Mouse (Mus musculus) MEL (cell line): ENCODE data around the gene Isg20l2. TPM values are rescaled to one million over a fixed set of nuclear protein-coding genes. Genes with fewer than 3 reads are reported as not detected.

Source experiments
- DNase-seq: peaks from one replicate; pipeline ENCODE4 v3.0.0; 2011; ENCODE audit warnings: low read depth, low spot score
- H3K27ac ChIP-seq: 2 replicates; pipeline ENCODE4 v1.5.1; 2012; ENCODE audit warnings: low read depth, mild to moderate bottlenecking, control low read depth, low read length, moderate library complexity; ENCODE audit not compliant: control insufficient read depth
- H3K27me3 ChIP-seq, 2 experiments: fragments of 150-350 bp in 1 of 2; sonication (generic) in 1 of 2; 2 replicates each; pipeline ENCODE4 v1.6.1; 2012; ENCODE audit warnings: low read length in 2 of 2, mild to moderate bottlenecking in 2 of 2, improper control_type of control experiment in 1 of 2, moderate library complexity in 1 of 2; ENCODE audit not compliant: insufficient read depth in 2 of 2, control insufficient read depth in 1 of 2
- H3K36me3 ChIP-seq, 2 experiments: 2 replicates each; pipeline ENCODE4 v1.6.1; 2012 to 2014; ENCODE audit warnings: low read length in 2 of 2, improper control_type of control experiment in 1 of 2, inconsistent platforms in 1 of 2, mild to moderate bottlenecking in 1 of 2; ENCODE audit not compliant: insufficient read depth in 2 of 2, control insufficient read depth in 1 of 2
- H3K4me1 ChIP-seq, 2 experiments: fragments of 150-350 bp in 1 of 2; sonication (generic) in 1 of 2; 2 replicates each; pipeline ENCODE4 v1.6.1; 2012; ENCODE audit warnings: low read length in 2 of 2, improper control_type of control experiment in 1 of 2, mild to moderate bottlenecking in 1 of 2; ENCODE audit not compliant: insufficient read depth in 2 of 2, control insufficient read depth in 1 of 2
- H3K4me3 ChIP-seq, 2 experiments: fragments of 150-350 bp in 1 of 2; sonication (generic) in 1 of 2; 2 replicates each; pipeline ENCODE4 v1.5.1; 2012; ENCODE audit warnings: low read depth in 2 of 2, low read length in 2 of 2, mild to moderate bottlenecking in 2 of 2, moderate library complexity in 2 of 2, control low read depth in 1 of 2, improper control_type of control experiment in 1 of 2; ENCODE audit not compliant: control insufficient read depth in 1 of 2, insufficient read depth in 1 of 2
- H3K79me2 ChIP-seq: 2 replicates; pipeline ENCODE4 v1.6.1; 2012; ENCODE audit warnings: mild to moderate bottlenecking, low read length, moderate library complexity; ENCODE audit not compliant: control insufficient read depth, poor library complexity, insufficient read depth
- H3K9ac ChIP-seq: 2 replicates; pipeline ENCODE4 v1.6.1; 2012; ENCODE audit warnings: low read depth, mild to moderate bottlenecking, control low read depth, low read length, moderate library complexity; ENCODE audit not compliant: control insufficient read depth, poor library complexity, severe bottlenecking
- H3K9me3 ChIP-seq: fragments of 150-350 bp; sonication (generic); replicated peaks from 2 replicates; pipeline ENCODE4 v1.6.1; 2012; ENCODE audit warnings: mild to moderate bottlenecking, low read length, improper control_type of control experiment, moderate library complexity; ENCODE audit not compliant: insufficient read depth
- BHLHE40 ChIP-seq: IDR thresholded peaks from 2 replicates; pipeline ENCODE4 v1.6.1; 2012; ENCODE audit warnings: low read depth, mild to moderate bottlenecking, inconsistent platforms, low read length, improper control_type of control experiment, borderline replicate concordance
- CHD2 ChIP-seq: IDR thresholded peaks from 2 replicates; pipeline ENCODE4 v1.6.1; 2011; ENCODE audit warnings: low read length, improper control_type of control experiment
- CTCF ChIP-seq, 3 experiments: IDR thresholded peaks in 2 of 3; conservative IDR thresholded peaks in 1 of 3; 2 replicates each; pipeline ENCODE4 v1.5.1; 2011 to 2012; ENCODE audit warnings: low read length in 3 of 3, low read depth in 2 of 3, mild to moderate bottlenecking in 2 of 3, improper control_type of control experiment in 1 of 3, inconsistent platforms in 1 of 3, mixed read lengths in 1 of 3, moderate library complexity in 1 of 3; ENCODE audit not compliant: control insufficient read depth in 1 of 3, insufficient read depth in 1 of 3, poor library complexity in 1 of 3, severe bottlenecking in 1 of 3
- ETS1 ChIP-seq: IDR thresholded peaks from 2 replicates; pipeline ENCODE4 v1.6.1; 2012; ENCODE audit warnings: low read depth, mild to moderate bottlenecking, inconsistent platforms, low read length, improper control_type of control experiment, moderate library complexity
- GABPA ChIP-seq: IDR thresholded peaks from 2 replicates; pipeline ENCODE4 v1.6.1; 2012; ENCODE audit warnings: low read depth, mild to moderate bottlenecking, inconsistent platforms, low read length, improper control_type of control experiment, moderate library complexity
- GATA1 ChIP-seq: IDR thresholded peaks from 2 replicates; pipeline ENCODE4 v1.6.1; 2011; ENCODE audit warnings: low read depth, low read length, improper control_type of control experiment
- HCFC1 ChIP-seq: IDR thresholded peaks from 2 replicates; pipeline ENCODE4 v1.6.1; 2012; ENCODE audit warnings: low read depth, mild to moderate bottlenecking, inconsistent platforms, low read length, improper control_type of control experiment, moderate library complexity
- JUND ChIP-seq: IDR thresholded peaks from 2 replicates; pipeline ENCODE4 v1.6.1; 2011; ENCODE audit warnings: low read depth, mild to moderate bottlenecking, improper control_type of control experiment, low read length
- MYB ChIP-seq: IDR thresholded peaks from 2 replicates; pipeline ENCODE4 v1.6.1; 2011; ENCODE audit warnings: mild to moderate bottlenecking, low read depth, low read length, improper control_type of control experiment
- MYC ChIP-seq: IDR thresholded peaks from 2 replicates; pipeline ENCODE4 v1.6.1; 2011; ENCODE audit warnings: low read depth, mild to moderate bottlenecking, low read length, improper control_type of control experiment, moderate library complexity
- NRF1 ChIP-seq: IDR thresholded peaks from 2 replicates; pipeline ENCODE4 v1.6.1; 2014; ENCODE audit warnings: low read depth, mild to moderate bottlenecking, inconsistent platforms, low read length, improper control_type of control experiment, moderate library complexity; ENCODE audit not compliant: poor library complexity, insufficient read depth, severe bottlenecking
- POLR2AphosphoS5 ChIP-seq: IDR thresholded peaks from 2 replicates; pipeline ENCODE4 v1.6.1; 2012; ENCODE audit warnings: low read depth, borderline replicate concordance, mild to moderate bottlenecking, inconsistent platforms, low read length, moderate library complexity, mixed read lengths
- SMC3 ChIP-seq: IDR thresholded peaks from 2 replicates; pipeline ENCODE4 v1.6.1; 2011; ENCODE audit warnings: low read depth, low read length, improper control_type of control experiment
- TBP ChIP-seq: IDR thresholded peaks from 2 replicates; pipeline ENCODE4 v1.8.0; 2011; ENCODE audit warnings: low read depth, low read length, improper control_type of control experiment
- ZMIZ1 ChIP-seq: IDR thresholded peaks from 2 replicates; pipeline ENCODE4 v1.6.1; 2012; ENCODE audit warnings: low read depth, mild to moderate bottlenecking, inconsistent platforms, low read length, improper control_type of control experiment, moderate library complexity
- polyA plus RNA-seq, 2 experiments: library from polyadenylated mRNA; stranded (reverse) in 1 of 2; unstranded in 1 of 2; fragments of >175 nt in 1 of 2; fragments of >200 nt in 1 of 2; gene quantifications; 2 replicates each; pipeline versions ENCODE4 v1.2.1 to v1.2.4; 2012; ENCODE audit warnings: low replicate concordance in 2 of 2, low read depth in 1 of 2; ENCODE audit not compliant: insufficient read length in 2 of 2, insufficient read depth in 1 of 2, missing spikeins in 1 of 2
- total RNA-seq: library from RNA; depleted of rRNA; stranded (reverse); fragments of 300-350 nt; gene quantifications from 2 replicates; pipeline ENCODE4 v1.2.3, GENCODE M21; 2012

The Isg20l2 gene
- total and polyA plus RNA-seq, 3 experiments: 45.0 to 71.8 TPM; not detected in 1

DNA sequence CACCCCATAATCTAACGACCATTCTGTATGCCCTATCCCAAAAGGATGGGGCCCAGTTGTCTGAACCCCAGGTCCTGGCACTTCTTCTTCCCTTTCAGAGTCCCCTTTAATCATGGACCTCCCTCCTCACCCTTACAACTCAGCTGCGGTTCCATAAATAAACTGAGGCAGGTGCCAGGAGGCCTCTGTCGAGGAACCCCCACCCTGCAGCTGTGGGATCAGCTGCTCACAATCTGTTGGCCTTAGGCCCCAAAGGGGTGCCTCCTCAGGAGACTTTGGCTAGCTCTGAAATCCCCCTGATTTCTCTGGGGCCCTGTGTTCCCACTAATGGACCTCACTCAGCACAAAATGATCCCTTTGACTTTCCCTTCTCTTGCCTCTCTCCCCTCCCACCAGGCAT, 54.0 kb downstream of the Isg20l2 start:
- H3K4me1 ChIP-seq: no peaks in the 10 kb centered on the region; a peak in 2 of 4 replicates

GRCm38 (mm10) chr3:87985505-87986320, 55.6 kb downstream of the Isg20l2 start:
- TF ChIP-seq JUND: no peak
- no peak for TF ChIP-seq HCFC1
- TF ChIP-seq MYC: no peak
- no peak for TF ChIP-seq GABPA
- no peak for TF ChIP-seq POLR2AphosphoS5
- TF ChIP-seq GATA1: no peak
- TF ChIP-seq CTCF (IDR thresholded peaks at IDR 0.05 in 2 of 3, conservative IDR thresholded peaks at IDR 0.05 in 1 of 3; ENCODE audit: control insufficient read depth in 1 of 3, insufficient read depth in 1 of 3, low read depth in 2 of 3, low read length in 3 of 3, poor library complexity in 1 of 3, severe bottlenecking in 1 of 3): no peak
- TF ChIP-seq ETS1: no peak
- TF ChIP-seq TBP: no peak
- no peak for TF ChIP-seq SMC3
- TF ChIP-seq BHLHE40: no peak
- no peak for TF ChIP-seq NRF1
- no peak for TF ChIP-seq ZMIZ1
- no peak for TF ChIP-seq MYB
- TF ChIP-seq CHD2: no peak
- no peak for DNase-seq
- Histone ChIP-seq H3K27me3 (0 out of 4 replicates have a peak, but pooled peaks cover 0 to 4% of the 10 kb centered on the region in 2 experiments), H3K9me3 (no peaks in the 10 kb centered on the region), H3K4me1 (no peaks in the 10 kb centered on the region; a peak in 2 of 4 replicates), H3K27ac (no peak overlapping the region), H3K4me3 (no peak overlapping the region), H3K36me3 (no peaks in the 10 kb centered on the region; a peak in 1 of 4 replicates), H3K79me2 (no peaks in the 10 kb centered on the region), H3K9ac (no peak overlapping the region)

More for the DNA sequence above, 54.0 kb downstream of the Isg20l2 start:
- Histone ChIP-seq H3K9ac (no peak overlapping the region), H3K9me3 (no peaks in the 10 kb centered on the region), H3K36me3 (no peaks in the 10 kb centered on the region; a peak in 1 of 4 replicates), H3K4me3 (no peak overlapping the region), H3K27ac (no peak overlapping the region), H3K27me3 (peaks cover under 1 to 7% of the 10 kb centered on the region in 2 experiments; a peak in 3 of 4 replicates), H3K79me2 (no peaks in the 10 kb centered on the region)
- no peak for DNase-seq
- no peak for TF ChIP-seq BHLHE40
- TF ChIP-seq POLR2AphosphoS5: no peak
